26 mouse cellular contexts compared by ENCODE assay signal in genomic region chr9:44115599-44115998, GRCm38 (mm10). TPM values are rescaled to one million over a fixed set of nuclear protein-coding genes. Genes with fewer than 3 reads are reported as not detected.
DNase-seq lines count a peak whose midpoint lies in the region; ATAC-seq lines count a peak whose summit lies in the region.
"Had no signal": no experiment of that assay in that cellular context is flagged by ENCODE, and none has a peak within 500 bp of the region (broad histone marks: within the 10 kb centered on the region; RNA-seq: fewer than 3 reads in every experiment).

No protein-coding gene starts in this region.

- H3K27ac ChIP-seq in heart, embryonic 16.5 days (ENCODE audit: low read length) = peak overlapping the region; percentile 14; the same call in 1 of the 2 replicates
- no peak overlapping the region for H3K27ac ChIP-seq in heart, embryonic 10.5 days
- H3K27ac ChIP-seq in midbrain, embryonic 14.5 days (replicated peaks; ENCODE audit: low read depth, low read length) = no peak overlapping the region
- H3K27ac ChIP-seq: embryonic facial prominence, embryonic 10.5 days; embryonic facial prominence, embryonic 13.5 days; forebrain, embryonic 12.5 days; forebrain, embryonic 15.5 days; heart, adult 2 months; hindbrain, embryonic 12.5 days; hindbrain, embryonic 15.5 days; intestine, embryonic 15.5 days had no signal

- H3K9ac ChIP-seq in heart, embryonic 16.5 days (ENCODE audit: low read length) = peak overlapping the region; percentile 34; the same call in 1 of the 2 replicates
- H3K9ac ChIP-seq in midbrain, embryonic 14.5 days (replicated peaks; ENCODE audit: low read length) = no peak overlapping the region
- H3K9ac ChIP-seq: embryonic facial prominence, embryonic 13.5 days; forebrain, embryonic 12.5 days; forebrain, embryonic 15.5 days; hindbrain, embryonic 12.5 days; hindbrain, embryonic 15.5 days; intestine, embryonic 15.5 days had no signal

- no peak for ATAC-seq in heart, embryonic 16.5 days (replicated peaks; ENCODE audit: extremely low read depth, insufficient read depth, low FRiP score)
- ATAC-seq in midbrain, embryonic 14.5 days (ENCODE audit: low FRiP score, low TSS enrichment) = no peak
- ATAC-seq: activated CD4-positive, CD25-positive, alpha-beta regulatory T cell, adult 4 months; forebrain, embryonic 15.5 days; intestine, embryonic 15.5 days had no signal

- no peaks in the 10 kb centered on the region for H3K36me3 ChIP-seq in heart, embryonic 16.5 days (ENCODE audit: control insufficient read depth, insufficient read depth)
- H3K36me3 ChIP-seq in heart, embryonic 10.5 days = 0 out of 2 replicates have a peak, but pooled peaks cover under 1% of the 10 kb centered on the region
- H3K36me3 ChIP-seq in midbrain, embryonic 14.5 days (ENCODE audit: control insufficient read depth, insufficient read depth, low read length) = no peaks in the 10 kb centered on the region
- H3K36me3 ChIP-seq: embryonic facial prominence, embryonic 13.5 days; forebrain, embryonic 12.5 days; forebrain, embryonic 15.5 days; hindbrain, embryonic 12.5 days; hindbrain, embryonic 15.5 days; intestine, embryonic 15.5 days had no signal

- H3K9me3 ChIP-seq in heart, embryonic 16.5 days (replicated peaks; ENCODE audit: control insufficient read depth, low read length) = no peaks in the 10 kb centered on the region
- no peaks in the 10 kb centered on the region for H3K9me3 ChIP-seq in heart, embryonic 10.5 days
- H3K9me3 ChIP-seq in midbrain, embryonic 14.5 days (ENCODE audit: control insufficient read depth, low read length) = no peaks in the 10 kb centered on the region
- H3K9me3 ChIP-seq: embryonic facial prominence, embryonic 10.5 days; embryonic facial prominence, embryonic 13.5 days; forebrain, embryonic 12.5 days; forebrain, embryonic 15.5 days; hindbrain, embryonic 12.5 days; hindbrain, embryonic 15.5 days; intestine, embryonic 15.5 days had no signal

- DNase-seq in heart, embryonic 10.5 days (ENCODE audit: low spot score) = no peak
- peak; percentile 47 for DNase-seq in thymus, postnatal 0 days (ENCODE audit: low spot score)
- no peak for DNase-seq in thymus, postnatal 25 days
- peak; percentile 65 for DNase-seq in induced T-regulatory cell, adult 2 months (ENCODE audit: low read depth)
- no peak for DNase-seq in midbrain, embryonic 14.5 days
- DNase-seq: adrenal gland, adult 8-10 months; adrenal gland, postnatal 25 days; cerebellum, adult 11-12 months; cerebellum, adult 8-10 months; cerebellum, postnatal 10 days; cerebellum, postnatal 36 days; embryo, embryonic 11 days; gastrocnemius, postnatal 10 days; heart, adult 2 months had no signal

- no peak overlapping the region for H3K4me3 ChIP-seq in heart, embryonic 16.5 days (ENCODE audit: low read length)
- H3K4me3 ChIP-seq in heart, embryonic 10.5 days = no peak overlapping the region
- H3K4me3 ChIP-seq in midbrain, embryonic 14.5 days (replicated peaks; ENCODE audit: low read depth, low read length) = no peak overlapping the region
- H3K4me3 ChIP-seq: embryonic facial prominence, embryonic 10.5 days; embryonic facial prominence, embryonic 13.5 days; erythroblast, embryonic 14.5 days; forebrain, embryonic 12.5 days; forebrain, embryonic 15.5 days; heart, adult 2 months; hindbrain, embryonic 12.5 days; hindbrain, embryonic 15.5 days; intestine, embryonic 15.5 days had no signal

- H3K4me1 ChIP-seq in heart, embryonic 16.5 days (ENCODE audit: control insufficient read depth, insufficient read depth, low read length) = peaks cover 2% of the 10 kb centered on the region; the same call in 1 of the 2 replicates
- H3K4me1 ChIP-seq in heart, embryonic 10.5 days = peaks cover 12% of the 10 kb centered on the region
- H3K4me1 ChIP-seq in midbrain, embryonic 14.5 days (ENCODE audit: control insufficient read depth, insufficient read depth, low read length) = no peaks in the 10 kb centered on the region

- H3K4me2 ChIP-seq in heart, embryonic 16.5 days (ENCODE audit: low read depth, low read length) = no peak overlapping the region
- no peak overlapping the region for H3K4me2 ChIP-seq in midbrain, embryonic 14.5 days (ENCODE audit: low read length)
- H3K4me2 ChIP-seq: embryonic facial prominence, embryonic 13.5 days; forebrain, embryonic 12.5 days; forebrain, embryonic 15.5 days; heart, embryonic 11.5 days; hindbrain, embryonic 12.5 days; hindbrain, embryonic 15.5 days; intestine, embryonic 15.5 days had no signal

- 80% methylated on average over 9 of the region's 9 CpGs for WGBS in heart, embryonic 16.5 days
- 87% methylated on average over 9 of the region's 9 CpGs for WGBS in heart, embryonic 10.5 days
- 93% methylated on average over 9 of the region's 9 CpGs for WGBS in midbrain, embryonic 14.5 days

- no peaks in the 10 kb centered on the region for H3K27me3 ChIP-seq in heart, embryonic 16.5 days (ENCODE audit: control insufficient read depth, insufficient read depth, low read length)
- no peaks in the 10 kb centered on the region for H3K27me3 ChIP-seq in heart, embryonic 10.5 days (ENCODE audit: insufficient read depth, poor library complexity, severe bottlenecking)
- H3K27me3 ChIP-seq in midbrain, embryonic 14.5 days (ENCODE audit: control insufficient read depth, insufficient read depth, low read length) = no peaks in the 10 kb centered on the region
- H3K27me3 ChIP-seq: embryonic facial prominence, embryonic 13.5 days; forebrain, embryonic 12.5 days; forebrain, embryonic 15.5 days; hindbrain, embryonic 12.5 days; hindbrain, embryonic 15.5 days; intestine, embryonic 15.5 days had no signal

RNA-seq across cellular contexts. Expression of gene Rnf26, which starts 2.3 kb away (rescaled TPM):
- polyA plus RNA-seq in heart, embryonic 16.5 days (2015; fragmentation: Nextera tagmentation; extraction: Ambion mirVana) = 31.7 and 36.6 TPM in 2 replicates
- polyA plus RNA-seq in heart, embryonic 10.5 days (2016; fragmentation: Nextera tagmentation; extraction: Ambion mirVana) = 53.6 and 55.8 TPM in 2 replicates
- 52.3 and 53.4 TPM in 2 replicates for polyA plus RNA-seq in thymus, postnatal 0 days (2015; fragmentation: Nextera tagmentation; extraction: Ambion mirVana)
- 25.7 and 29.9 TPM in 2 replicates for polyA plus RNA-seq in midbrain, embryonic 14.5 days (2014; fragmentation: Nextera tagmentation; extraction: Ambion mirVana)

RNA-seq across cellular contexts. Expression of gene Gm49380, which starts 2.3 kb away (rescaled TPM):
- 0.07 and 0.20 TPM in 2 replicates for polyA plus RNA-seq in heart, embryonic 16.5 days (2015; fragmentation: Nextera tagmentation; extraction: Ambion mirVana)
- 0.07 and 0.18 TPM in 2 replicates for polyA plus RNA-seq in heart, embryonic 10.5 days (2016; fragmentation: Nextera tagmentation; extraction: Ambion mirVana)
- 0.05 and 0.10 TPM in 2 replicates for polyA plus RNA-seq in thymus, postnatal 0 days (2015; fragmentation: Nextera tagmentation; extraction: Ambion mirVana)
- 0.11 and 0.12 TPM in 2 replicates for polyA plus RNA-seq in midbrain, embryonic 14.5 days (2014; fragmentation: Nextera tagmentation; extraction: Ambion mirVana)
- polyA plus RNA-seq: activated CD4-positive, CD25-positive, alpha-beta regulatory T cell, adult 4 months; erythroblast, embryonic 14.5 days; heart, adult 2 months; heart, embryonic 11.5 days; heart, postnatal 0 days; hindbrain, embryonic 15.5 days had no signal

RNA-seq across cellular contexts. Expression of gene C1qtnf5, which starts 8.6 kb away (rescaled TPM):
- polyA plus RNA-seq in heart, embryonic 16.5 days (2015; fragmentation: Nextera tagmentation; extraction: Ambion mirVana) = 3.5 and 4.2 TPM in 2 replicates
- polyA plus RNA-seq in heart, embryonic 10.5 days (2016; fragmentation: Nextera tagmentation; extraction: Ambion mirVana) = 0.50 TPM in 1 of 2 replicates, not detected in the other
- 1.2 and 2.0 TPM in 2 replicates for polyA plus RNA-seq in thymus, postnatal 0 days (2015; fragmentation: Nextera tagmentation; extraction: Ambion mirVana)
- polyA plus RNA-seq in midbrain, embryonic 14.5 days (2014; fragmentation: Nextera tagmentation; extraction: Ambion mirVana) = 3.7 and 4.0 TPM in 2 replicates
- polyA plus RNA-seq: activated CD4-positive, CD25-positive, alpha-beta regulatory T cell, adult 4 months had no signal

RNA-seq across cellular contexts. Expression of gene Mfrp, which starts 14.1 kb away (rescaled TPM):
- polyA plus RNA-seq in heart, embryonic 16.5 days (2015; fragmentation: Nextera tagmentation; extraction: Ambion mirVana) = 0.12 TPM in 1 of 2 replicates, not detected in the other
- polyA plus RNA-seq in heart, embryonic 10.5 days (2016; fragmentation: Nextera tagmentation; extraction: Ambion mirVana) = 0.21 TPM in 1 of 2 replicates, not detected in the other
- polyA plus RNA-seq in thymus, postnatal 0 days (2015; fragmentation: Nextera tagmentation; extraction: Ambion mirVana) = not detected in 2 replicates
- 0.09 and 0.11 TPM in 2 replicates for polyA plus RNA-seq in midbrain, embryonic 14.5 days (2014; fragmentation: Nextera tagmentation; extraction: Ambion mirVana)
- polyA plus RNA-seq: activated CD4-positive, CD25-positive, alpha-beta regulatory T cell, adult 4 months; erythroblast, embryonic 14.5 days; heart, postnatal 0 days had no signal

RNA-seq across cellular contexts. Expression of gene Mcam, which starts 18.7 kb away (rescaled TPM):
- polyA plus RNA-seq in heart, embryonic 16.5 days (2015; fragmentation: Nextera tagmentation; extraction: Ambion mirVana) = 104 and 111 TPM in 2 replicates
- polyA plus RNA-seq in heart, embryonic 10.5 days (2016; fragmentation: Nextera tagmentation; extraction: Ambion mirVana) = 34.6 and 67.0 TPM in 2 replicates
- 6.9 and 7.9 TPM in 2 replicates for polyA plus RNA-seq in thymus, postnatal 0 days (2015; fragmentation: Nextera tagmentation; extraction: Ambion mirVana)
- polyA plus RNA-seq in midbrain, embryonic 14.5 days (2014; fragmentation: Nextera tagmentation; extraction: Ambion mirVana) = 6.1 and 13.2 TPM in 2 replicates
- polyA plus RNA-seq: erythroblast, embryonic 14.5 days had no signal

Comparison
In these comparisons a context has a peak if more than half of its experiments do, and no peak if none do; other contexts are left out.
1. DNase-seq: peak in thymus, postnatal 0 days (single experiment) and induced T-regulatory cell, adult 2 months (single experiment); none in heart, embryonic 10.5 days (single experiment), thymus, postnatal 25 days (single experiment) and midbrain, embryonic 14.5 days (single experiment).